Mouse (Mus musculus): Measurements from ENCODE around the gene Gm27179. TPM values are rescaled to one million over a fixed set of nuclear protein-coding genes. Genes with fewer than 3 reads are reported as not detected.
"Not testable (repeated sequence)": the region's sequence is repeated elsewhere in the genome, so short reads cannot be mapped to it uniquely, and the experiment has no call there.

Gene Gm27179
- polyA plus RNA-seq, 1 experiment: not detected

GRCm38 (mm10) chr14:69526202-69526601, 13.9 kb upstream of the Gm27179 start:
- not testable (repeated sequence) for H3K4me3 ChIP-seq (ENCODE audit: low read depth, low read length); H3K9me3 ChIP-seq (replicated peaks; ENCODE audit: control insufficient read depth, insufficient read depth, low read length, poor library complexity, severe bottlenecking); H3K27ac ChIP-seq (ENCODE audit: insufficient read depth, low read length); H3K4me1 ChIP-seq (ENCODE audit: control insufficient read depth, insufficient read depth, low read length); H3K9ac ChIP-seq (ENCODE audit: low read depth, poor library complexity, severe bottlenecking); H3K27me3 ChIP-seq (ENCODE audit: control insufficient read depth, insufficient read depth, low read length, poor library complexity, severe bottlenecking); H3K36me3 ChIP-seq (ENCODE audit: control insufficient read depth, insufficient read depth, low read length, poor library complexity, severe bottlenecking)

- not testable (repeated sequence) for H3K9me3 ChIP-seq (replicated peaks; ENCODE audit: control insufficient read depth, insufficient read depth, low read length, poor library complexity, severe bottlenecking)
Observed at GRCm38 (mm10) chr14:69523001-69523400, 10.7 kb upstream of the Gm27179 start.

DNA sequence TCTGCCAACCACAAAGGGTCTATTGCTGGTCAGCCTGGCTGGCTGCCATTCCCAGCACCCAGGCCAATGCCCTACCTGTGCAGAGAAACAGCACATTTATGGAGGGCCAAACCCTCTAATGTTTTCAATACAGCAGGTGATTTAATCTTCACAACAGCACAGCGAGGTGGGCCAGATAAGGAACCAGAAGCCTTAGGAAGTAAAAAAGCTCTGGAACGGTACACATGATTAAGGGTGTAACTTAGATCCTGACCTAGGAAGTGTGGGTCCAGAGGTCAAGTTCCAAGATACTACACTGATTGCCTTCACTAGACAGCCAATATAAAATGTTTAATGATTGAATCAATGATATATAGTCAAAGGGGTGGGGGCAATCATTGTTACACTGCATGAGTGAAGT, 8.5 kb upstream of the Gm27179 start:
- not testable (repeated sequence) for H3K4me1 ChIP-seq (ENCODE audit: control insufficient read depth, insufficient read depth, low read length); H3K9ac ChIP-seq (ENCODE audit: low read depth, poor library complexity, severe bottlenecking); H3K27ac ChIP-seq (ENCODE audit: insufficient read depth, low read length); H3K4me3 ChIP-seq (ENCODE audit: low read depth, low read length); H3K9me3 ChIP-seq (replicated peaks; ENCODE audit: control insufficient read depth, insufficient read depth, low read length, poor library complexity, severe bottlenecking); H3K36me3 ChIP-seq (ENCODE audit: control insufficient read depth, insufficient read depth, low read length, poor library complexity, severe bottlenecking); H3K27me3 ChIP-seq (ENCODE audit: control insufficient read depth, insufficient read depth, low read length, poor library complexity, severe bottlenecking)

More at GRCm38 (mm10) chr14:69523001-69523400, 10.7 kb upstream of the Gm27179 start:
- not testable (repeated sequence) for H3K27me3 ChIP-seq (ENCODE audit: control insufficient read depth, insufficient read depth, low read length, poor library complexity, severe bottlenecking); H3K4me3 ChIP-seq (ENCODE audit: low read depth, low read length); H3K27ac ChIP-seq (ENCODE audit: insufficient read depth, low read length); H3K4me1 ChIP-seq (ENCODE audit: control insufficient read depth, insufficient read depth, low read length); H3K36me3 ChIP-seq (ENCODE audit: control insufficient read depth, insufficient read depth, low read length, poor library complexity, severe bottlenecking); H3K9ac ChIP-seq (ENCODE audit: low read depth, poor library complexity, severe bottlenecking)

DNA sequence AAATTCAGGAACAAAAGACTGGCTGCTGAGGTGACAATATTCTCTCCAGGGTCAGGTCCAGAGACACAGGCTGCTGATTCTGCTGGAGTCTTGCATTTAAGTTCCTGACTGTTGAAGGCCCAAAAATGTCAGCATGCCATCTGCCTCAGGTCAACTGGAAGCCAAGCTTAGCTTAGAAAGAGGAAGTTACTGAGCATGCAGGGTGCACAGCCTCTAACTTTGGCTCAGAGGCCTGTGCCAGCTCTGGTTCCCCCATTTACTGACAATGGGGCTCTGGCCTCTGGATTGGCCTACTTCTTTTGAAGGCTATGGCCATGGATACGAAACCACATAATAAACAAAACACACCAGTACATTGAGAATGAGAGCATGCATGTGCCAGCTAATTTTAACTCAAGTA, 5.3 kb downstream of the Gm27179 start:
- not testable (repeated sequence) for H3K27ac ChIP-seq (ENCODE audit: insufficient read depth, low read length); H3K9me3 ChIP-seq (replicated peaks; ENCODE audit: control insufficient read depth, insufficient read depth, low read length, poor library complexity, severe bottlenecking); H3K4me3 ChIP-seq (ENCODE audit: low read depth, low read length); H3K4me1 ChIP-seq (ENCODE audit: control insufficient read depth, insufficient read depth, low read length); H3K27me3 ChIP-seq (ENCODE audit: control insufficient read depth, insufficient read depth, low read length, poor library complexity, severe bottlenecking); H3K36me3 ChIP-seq (ENCODE audit: control insufficient read depth, insufficient read depth, low read length, poor library complexity, severe bottlenecking); H3K9ac ChIP-seq (ENCODE audit: low read depth, poor library complexity, severe bottlenecking)

DNA sequence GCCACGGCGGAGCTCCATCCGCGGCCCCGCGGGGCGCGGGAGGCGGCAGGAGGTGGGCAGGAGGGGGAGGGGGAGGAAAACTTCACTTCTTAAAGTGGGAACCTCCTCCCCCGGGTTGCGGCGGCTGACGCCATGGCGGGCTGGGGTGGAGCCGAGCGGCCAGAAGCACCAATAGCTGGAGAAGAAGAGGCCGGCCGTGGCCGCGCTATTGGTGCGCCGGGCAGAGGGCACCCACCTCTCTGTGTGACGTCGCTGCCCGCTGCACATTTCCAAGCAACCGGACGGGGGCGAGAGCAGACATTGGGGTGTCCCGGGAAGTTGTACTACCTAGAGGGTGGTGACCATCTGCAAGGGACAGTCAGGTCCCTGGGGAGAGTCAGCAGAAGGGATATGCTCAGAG, 9.2 kb downstream of the Gm27179 start, which contains the start of gene Gm16867:
Gene Gm16867 (minus strand): TSS at position 189 of the 400 bp plus-strand sequence.
- H3K4me1 ChIP-seq (ENCODE audit: control insufficient read depth, insufficient read depth, low read length); H3K4me3 ChIP-seq (ENCODE audit: low read depth, low read length); H3K9ac ChIP-seq (ENCODE audit: low read depth, poor library complexity, severe bottlenecking); H3K27ac ChIP-seq (ENCODE audit: insufficient read depth, low read length); H3K36me3 ChIP-seq (ENCODE audit: control insufficient read depth, insufficient read depth, low read length, poor library complexity, severe bottlenecking); H3K9me3 ChIP-seq (replicated peaks; ENCODE audit: control insufficient read depth, insufficient read depth, low read length, poor library complexity, severe bottlenecking); H3K27me3 ChIP-seq (ENCODE audit: control insufficient read depth, insufficient read depth, low read length, poor library complexity, severe bottlenecking): not testable (repeated sequence)

DNA sequence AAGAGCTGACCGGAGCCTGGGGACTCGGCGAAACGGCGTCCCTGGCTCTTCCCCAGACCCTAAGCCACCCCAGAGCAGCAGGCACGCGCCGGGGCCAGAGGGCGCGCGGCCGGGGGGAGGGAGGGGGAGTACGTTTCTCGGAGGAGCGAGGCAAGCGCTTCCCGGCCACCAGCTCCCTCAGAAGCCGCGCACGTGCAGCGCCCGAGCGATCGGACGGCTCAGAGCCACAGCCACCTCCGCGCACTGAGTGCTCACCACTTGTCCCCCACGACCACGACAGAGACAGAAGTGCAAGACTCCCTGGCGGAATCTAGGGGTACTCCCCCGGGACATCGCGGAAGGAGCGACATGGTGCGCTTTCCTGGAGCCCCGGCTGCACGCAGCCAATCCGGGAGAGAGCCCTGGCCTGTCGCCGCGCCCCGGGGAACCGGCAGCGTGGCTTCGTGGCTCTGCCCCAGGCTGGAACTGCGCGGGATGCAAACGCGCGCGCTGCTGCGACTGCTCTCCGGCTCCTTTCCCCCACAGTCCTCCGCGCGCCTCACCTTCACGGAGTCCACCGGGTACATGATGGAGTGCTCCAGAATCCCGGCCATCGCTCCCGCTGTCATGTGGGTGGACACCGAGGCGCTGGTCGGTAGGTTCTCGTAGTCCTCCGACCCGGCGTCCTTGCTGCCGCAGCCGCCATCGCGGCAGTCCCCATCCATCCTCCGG, 9.8 kb downstream of the Gm27179 start:
- H3K4me1 ChIP-seq (ENCODE audit: control insufficient read depth, insufficient read depth, low read length); H3K27me3 ChIP-seq (ENCODE audit: control insufficient read depth, insufficient read depth, low read length, poor library complexity, severe bottlenecking); H3K9me3 ChIP-seq (replicated peaks; ENCODE audit: control insufficient read depth, insufficient read depth, low read length, poor library complexity, severe bottlenecking); H3K36me3 ChIP-seq (ENCODE audit: control insufficient read depth, insufficient read depth, low read length, poor library complexity, severe bottlenecking); H3K27ac ChIP-seq (ENCODE audit: insufficient read depth, low read length); H3K9ac ChIP-seq (ENCODE audit: low read depth, poor library complexity, severe bottlenecking); H3K4me3 ChIP-seq (ENCODE audit: low read depth, low read length): not testable (repeated sequence)

- H3K4me1 ChIP-seq (ENCODE audit: control insufficient read depth, insufficient read depth, low read length); H3K36me3 ChIP-seq (ENCODE audit: control insufficient read depth, insufficient read depth, low read length, poor library complexity, severe bottlenecking); H3K27ac ChIP-seq (ENCODE audit: insufficient read depth, low read length); H3K9me3 ChIP-seq (replicated peaks; ENCODE audit: control insufficient read depth, insufficient read depth, low read length, poor library complexity, severe bottlenecking); H3K27me3 ChIP-seq (ENCODE audit: control insufficient read depth, insufficient read depth, low read length, poor library complexity, severe bottlenecking); H3K4me3 ChIP-seq (ENCODE audit: low read depth, low read length); H3K9ac ChIP-seq (ENCODE audit: low read depth, poor library complexity, severe bottlenecking): not testable (repeated sequence)
Observed at GRCm38 (mm10) chr14:69496259-69496658, 16.1 kb downstream of the Gm27179 start.

DNA sequence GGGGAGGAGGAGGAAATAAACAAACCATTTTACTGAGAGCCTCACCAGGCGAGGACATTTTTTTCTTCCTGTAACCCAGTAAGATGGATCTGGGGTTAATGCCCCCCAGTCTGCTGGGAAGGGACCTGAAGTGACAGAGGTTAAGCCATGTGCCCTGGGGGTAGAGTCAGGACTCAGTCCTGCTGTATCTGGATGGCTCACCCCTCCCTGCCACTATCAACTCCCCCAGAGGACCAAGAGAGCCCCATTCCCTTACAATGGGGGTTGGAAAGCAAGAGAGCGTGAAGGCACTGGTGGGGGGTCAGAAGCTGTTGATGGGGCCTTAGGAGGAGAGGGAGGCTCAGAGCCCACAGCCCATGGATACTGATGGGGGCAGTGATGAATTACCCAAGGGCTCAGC, 17.4 kb downstream of the Gm27179 start:
- not testable (repeated sequence) for H3K4me1 ChIP-seq (ENCODE audit: control insufficient read depth, insufficient read depth, low read length); H3K27ac ChIP-seq (ENCODE audit: insufficient read depth, low read length); H3K27me3 ChIP-seq (ENCODE audit: control insufficient read depth, insufficient read depth, low read length, poor library complexity, severe bottlenecking); H3K9me3 ChIP-seq (replicated peaks; ENCODE audit: control insufficient read depth, insufficient read depth, low read length, poor library complexity, severe bottlenecking); H3K4me3 ChIP-seq (ENCODE audit: low read depth, low read length); H3K9ac ChIP-seq (ENCODE audit: low read depth, poor library complexity, severe bottlenecking); H3K36me3 ChIP-seq (ENCODE audit: control insufficient read depth, insufficient read depth, low read length, poor library complexity, severe bottlenecking)

DNA sequence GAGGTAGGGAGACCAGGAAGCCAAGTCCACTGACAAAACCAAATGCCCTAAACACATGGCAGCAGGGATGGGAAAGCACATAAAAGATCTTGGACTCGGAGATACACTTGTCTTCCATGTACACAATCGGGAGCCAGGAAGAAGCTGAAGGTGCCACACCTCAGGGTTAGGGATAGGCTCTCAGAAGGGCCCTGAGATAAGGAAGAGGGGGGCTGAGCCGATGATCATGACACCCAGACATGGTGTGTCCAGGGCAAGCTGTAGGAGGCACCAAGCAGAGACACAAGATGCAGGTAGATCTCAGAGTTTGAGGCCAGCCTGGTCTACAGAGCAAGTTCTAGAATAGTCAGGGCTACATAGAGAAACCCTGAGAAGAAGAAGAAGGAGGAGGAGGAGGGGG, 17.8 kb downstream of the Gm27179 start:
- not testable (repeated sequence) for H3K27ac ChIP-seq (ENCODE audit: insufficient read depth, low read length); H3K9me3 ChIP-seq (replicated peaks; ENCODE audit: control insufficient read depth, insufficient read depth, low read length, poor library complexity, severe bottlenecking); H3K4me3 ChIP-seq (ENCODE audit: low read depth, low read length); H3K9ac ChIP-seq (ENCODE audit: low read depth, poor library complexity, severe bottlenecking); H3K4me1 ChIP-seq (ENCODE audit: control insufficient read depth, insufficient read depth, low read length); H3K27me3 ChIP-seq (ENCODE audit: control insufficient read depth, insufficient read depth, low read length, poor library complexity, severe bottlenecking); H3K36me3 ChIP-seq (ENCODE audit: control insufficient read depth, insufficient read depth, low read length, poor library complexity, severe bottlenecking)

- H3K36me3 ChIP-seq (ENCODE audit: control insufficient read depth, insufficient read depth, low read length, poor library complexity, severe bottlenecking); H3K4me1 ChIP-seq (ENCODE audit: control insufficient read depth, insufficient read depth, low read length); H3K9ac ChIP-seq (ENCODE audit: low read depth, poor library complexity, severe bottlenecking); H3K9me3 ChIP-seq (replicated peaks; ENCODE audit: control insufficient read depth, insufficient read depth, low read length, poor library complexity, severe bottlenecking); H3K27me3 ChIP-seq (ENCODE audit: control insufficient read depth, insufficient read depth, low read length, poor library complexity, severe bottlenecking); H3K27ac ChIP-seq (ENCODE audit: insufficient read depth, low read length); H3K4me3 ChIP-seq (ENCODE audit: low read depth, low read length): not testable (repeated sequence)
Observed at GRCm38 (mm10) chr14:69488001-69488400, 24.3 kb downstream of the Gm27179 start.

All from ES-Bruce4 (cell line).